Mouse (Mus musculus): ENCODE results near the gene Maff. TPM values are rescaled to one million over a fixed set of nuclear protein-coding genes. Genes with fewer than 3 reads are reported as not detected.

Maff gene
- total RNA-seq, 2 experiments from 2014 or later, result 1.4 to 2.6 TPM

Small RNA genes within 50 kb of the gene (microRNA-seq; reads per million reads assigned to microRNA genes)
- 1.0 to 1.6 reads per million in 2 experiments for gene Mir1943

Other genes starting within 250 kb of the Maff start
- 10 to 100 TPM; 22.1 to 27.8 TPM for gene Micall1, start 237.7 kb upstream of the Maff start, total RNA-seq (2021)
- 100 to 1,000 TPM; 109 to 114 TPM for gene Polr2f, start 205.6 kb upstream of the Maff start, total RNA-seq (2021)
- 10 to 100 TPM; 10.8 to 13.3 TPM for gene 1700088E04Rik, start 205.4 kb upstream of the Maff start, total RNA-seq (2021)
- 10 to 100 TPM; 24.0 to 35.5 TPM for gene Sox10, start 181.4 kb upstream of the Maff start, total RNA-seq (2021)
- gene Pick1, start 117.4 kb upstream of the Maff start, total RNA-seq (2021), result 10 to 100 TPM; 52.0 to 56.4 TPM
- 1 to 10 TPM in 1 of 2 experiments, under 1 TPM in 1; 0.94 to 1.2 TPM for gene Gm49486, start 117.2 kb upstream of the Maff start, total RNA-seq (2021)
- not detected for gene Slc16a8, start 91.9 kb upstream of the Maff start, total RNA-seq (2021)
- gene Baiap2l2, start 61.1 kb upstream of the Maff start, total RNA-seq (2021), result 1 to 10 TPM; 3.3 to 7.0 TPM
- 10 to 100 TPM; 21.5 to 23.0 TPM for gene Pla2g6, start 18.2 kb upstream of the Maff start, total RNA-seq (2021)
- 10 to 100 TPM; 56.2 to 56.8 TPM for gene Tmem184b, start 56.9 kb downstream of the Maff start, total RNA-seq (2021)
- gene Csnk1e, start 108.9 kb downstream of the Maff start, total RNA-seq (2021), result 100 to 1,000 TPM; 142 to 166 TPM
- gene Kcnj4, start 158.6 kb downstream of the Maff start, total RNA-seq (2021), result 100 to 1,000 TPM; 166 to 177 TPM
- gene Kdelr3, start 169.8 kb downstream of the Maff start, total RNA-seq (2021), result 1 to 10 TPM; 1.3 to 1.6 TPM
- gene Ddx17, start 200.1 kb downstream of the Maff start, total RNA-seq (2021), result 100 to 1,000 TPM; 363 to 364 TPM

All from left cerebral cortex, postnatal 14 days (tissue).